Mouse (Mus musculus): ENCODE measurements around the gene Zcchc17.

DNA sequence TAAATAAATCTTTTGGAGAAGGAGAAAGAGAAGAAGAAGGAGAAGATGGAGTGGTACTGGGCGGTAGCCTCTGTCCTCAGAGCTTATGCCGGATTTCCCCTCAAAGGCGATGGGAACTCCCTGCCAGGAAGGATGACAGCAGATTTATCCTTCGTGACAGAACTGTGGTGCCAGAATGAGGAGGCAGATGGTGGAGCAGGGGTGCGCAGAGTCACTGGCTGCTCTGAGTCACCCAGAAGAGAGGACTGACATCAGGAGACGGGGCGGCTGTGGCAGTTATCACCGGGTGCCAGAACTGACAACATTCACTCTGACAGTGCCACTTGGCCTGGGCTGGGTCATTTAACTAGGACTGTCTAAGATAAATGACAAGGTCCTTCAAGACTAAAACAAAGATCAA, 89.7 kb downstream of the Zcchc17 start:
- TF ChIP-seq CTCF (IDR thresholded peaks at IDR 0.05; ENCODE audit: borderline replicate concordance, control insufficient read depth, extremely low read depth, insufficient read depth, low read length, poor library complexity), result no peak
- no peak for TF ChIP-seq POLR2A (IDR thresholded peaks at IDR 0.05; ENCODE audit: control insufficient read depth, extremely low read depth, insufficient read depth, low read length, poor library complexity)
